Mouse (Mus musculus) embryonic facial prominence, embryonic 11.5 days (tissue): Measurements from ENCODE around the gene Nufip2. TPM values are rescaled to one million over a fixed set of nuclear protein-coding genes. Genes with fewer than 3 reads are reported as not detected.

Experiments
- polyA plus RNA-seq: library from polyadenylated mRNA; unstranded; fragments of >200 nt; fragmentation: Nextera tagmentation; extraction: Ambion mirVana; gene quantifications from 2 replicates; pipeline ENCODE4 v1.2.1, GENCODE M21; 2014

Nufip2 gene
- polyA plus RNA-seq, 1 experiment from 2014 or later, result 4.1 TPM

Other genes with a start within 250 kb of the Nufip2 start
- 0.25 and 0.43 TPM in 2 replicates for gene Coro6, start 223.7 kb upstream of the Nufip2 start, polyA plus RNA-seq
- 7.9 and 8.5 TPM in 2 replicates for gene Ankrd13b, start 196.5 kb upstream of the Nufip2 start, polyA plus RNA-seq
- gene Git1, start 192.6 kb upstream of the Nufip2 start, polyA plus RNA-seq, result 11.9 and 12.4 TPM in 2 replicates
- gene Abhd15, start 171.0 kb upstream of the Nufip2 start, polyA plus RNA-seq, result 1.9 and 2.8 TPM in 2 replicates
- gene Trp53i13, start 170.2 kb upstream of the Nufip2 start, polyA plus RNA-seq, result 31.0 and 35.5 TPM in 2 replicates
- 0.14 TPM in 1 of 2 replicates, not detected in the other for gene Gm10392, start 167.0 kb upstream of the Nufip2 start, polyA plus RNA-seq
- gene Taok1, start 78.3 kb upstream of the Nufip2 start, polyA plus RNA-seq, result 15.1 and 15.3 TPM in 2 replicates
- 10.6 and 60.0 TPM in 2 replicates for gene Cryba1, start 39.1 kb downstream of the Nufip2 start, polyA plus RNA-seq
- gene Myo18a, start 77.1 kb downstream of the Nufip2 start, polyA plus RNA-seq, result 12.3 and 14.5 TPM in 2 replicates
- 0.35 and 0.49 TPM in 2 replicates for gene Gm10277, start 101.6 kb downstream of the Nufip2 start, polyA plus RNA-seq
- 2.7 and 3.0 TPM in 2 replicates for gene Pipox, start 207.9 kb downstream of the Nufip2 start, polyA plus RNA-seq
- 1.5 and 2.1 TPM in 2 replicates for gene Sez6, start 244.6 kb downstream of the Nufip2 start, polyA plus RNA-seq